Mouse (Mus musculus): ENCODE measurements around the gene Tmigd3.

DNA sequence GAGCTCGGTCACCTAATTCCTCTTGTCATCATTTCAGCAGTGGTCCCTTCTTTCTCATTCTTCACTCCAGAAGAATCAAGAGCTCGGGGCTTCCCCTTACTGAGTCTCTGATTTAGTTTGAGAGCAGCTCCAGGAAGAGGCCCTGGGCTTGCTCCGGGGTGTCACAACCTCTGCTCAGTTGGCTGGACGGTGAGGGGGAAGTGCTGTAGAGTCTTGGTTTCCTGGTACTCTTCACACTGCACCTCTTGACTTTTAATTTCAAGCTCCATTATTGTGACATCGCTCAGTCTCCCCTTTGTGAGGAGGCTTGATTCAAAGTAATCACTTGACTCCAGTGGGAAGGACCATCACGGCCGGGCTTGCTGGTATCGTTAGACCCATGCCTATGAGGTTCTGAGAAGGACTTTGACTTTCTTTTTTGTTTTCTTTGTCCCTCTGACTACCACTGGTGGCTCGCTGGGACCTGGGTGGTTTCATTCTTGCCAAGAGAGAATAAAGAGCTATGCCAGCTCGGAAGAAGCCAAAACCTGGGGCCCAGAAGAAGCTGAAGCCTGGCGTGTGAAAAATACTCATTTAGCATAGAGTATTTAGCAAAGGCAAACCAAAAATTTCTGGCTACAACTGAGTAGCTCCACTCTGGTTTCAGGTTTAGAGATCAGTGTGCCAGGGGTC is 40.0 kb downstream of the Tmigd3 start:
- TF ChIP-seq CTCF (IDR thresholded peaks at IDR 0.05; ENCODE audit: low read depth): no peak
- no peak for TF ChIP-seq EP300 (IDR thresholded peaks at IDR 0.05; ENCODE audit: low read depth)
